Comparison of ENCODE assay signal across 36 mouse cellular contexts in genomic region chrX:101309299-101309698, GRCm38 (mm10). TPM values are rescaled to one million over a fixed set of nuclear protein-coding genes. Genes with fewer than 3 reads are reported as not detected.
DNase-seq lines count a peak whose midpoint lies in the region; ATAC-seq and TF ChIP-seq lines count a peak whose summit lies in the region.
"Had no signal": no experiment of that assay in that cellular context is flagged by ENCODE, and none has a peak within 500 bp of the region (broad histone marks: within the 10 kb centered on the region; RNA-seq: fewer than 3 reads in every experiment).

No protein-coding gene starts in this region.

- no peaks in the 10 kb centered on the region for H3K9me3 ChIP-seq in midbrain, embryonic 14.5 days (ENCODE audit: control insufficient read depth, low read length)
- H3K9me3 ChIP-seq: embryonic facial prominence, embryonic 12.5 days; embryonic facial prominence, embryonic 15.5 days; forebrain, embryonic 15.5 days; G1E; heart, embryonic 10.5 days; heart, embryonic 13.5 days had no signal

- 90% methylated on average over 5 of the region's 5 CpGs for WGBS in midbrain, embryonic 14.5 days

- H3K9ac ChIP-seq in midbrain, embryonic 14.5 days (replicated peaks; ENCODE audit: low read length): no peak overlapping the region
- H3K9ac ChIP-seq: embryonic facial prominence, embryonic 12.5 days; embryonic facial prominence, embryonic 15.5 days; forebrain, embryonic 15.5 days; heart, embryonic 13.5 days; hindbrain, embryonic 14.5 days had no signal

- H3K36me3 ChIP-seq in midbrain, embryonic 14.5 days (ENCODE audit: control insufficient read depth, insufficient read depth, low read length): peaks cover 49% of the 10 kb centered on the region
- H3K36me3 ChIP-seq: embryonic facial prominence, embryonic 12.5 days; embryonic facial prominence, embryonic 15.5 days; G1E; heart, embryonic 10.5 days; heart, embryonic 13.5 days had no signal

- ATAC-seq in midbrain, embryonic 14.5 days (ENCODE audit: low FRiP score, low TSS enrichment): no peak
- ATAC-seq: forebrain, embryonic 15.5 days; hindbrain, postnatal 0 days; inflammation-experienced regulatory T-cells, adult 6 months; Patski had no signal

- no peak for TF ChIP-seq CTCF in left cerebral cortex, adult 2 months (IDR thresholded peaks at IDR 0.05)

- no peak overlapping the region for H3K4me3 ChIP-seq in left cerebral cortex, adult 2 months
- H3K4me3 ChIP-seq in midbrain, embryonic 14.5 days (replicated peaks; ENCODE audit: low read depth, low read length): no peak overlapping the region
- H3K4me3 ChIP-seq: embryonic facial prominence, embryonic 12.5 days; embryonic facial prominence, embryonic 15.5 days; forebrain, embryonic 15.5 days; heart, adult 2 months; heart, embryonic 10.5 days; heart, embryonic 13.5 days had no signal

- H3K4me1 ChIP-seq in midbrain, embryonic 14.5 days (ENCODE audit: control insufficient read depth, insufficient read depth, low read length): no peaks in the 10 kb centered on the region
- H3K4me1 ChIP-seq: embryonic facial prominence, embryonic 12.5 days; embryonic facial prominence, embryonic 15.5 days; heart, embryonic 10.5 days; heart, embryonic 13.5 days had no signal

- H3K4me2 ChIP-seq in midbrain, embryonic 14.5 days (ENCODE audit: low read length): no peak overlapping the region
- H3K4me2 ChIP-seq: embryonic facial prominence, embryonic 12.5 days; embryonic facial prominence, embryonic 15.5 days; forebrain, embryonic 15.5 days; heart, embryonic 13.5 days; hindbrain, embryonic 14.5 days had no signal

- no peaks in the 10 kb centered on the region for H3K27me3 ChIP-seq in midbrain, embryonic 14.5 days (ENCODE audit: control insufficient read depth, insufficient read depth, low read length)
- H3K27me3 ChIP-seq: CH12.LX; forebrain, embryonic 15.5 days had no signal

- intact Hi-C loops in left cerebral cortex, postnatal 36 days (cut with DNase I): no loop called here
- intact Hi-C loops in left cerebral cortex, adult 2 months (cut with DNase I): no loop called here

- H3K27ac ChIP-seq in left cerebral cortex, adult 2 months: no peak overlapping the region
- H3K27ac ChIP-seq in midbrain, embryonic 14.5 days (replicated peaks; ENCODE audit: low read depth, low read length): no peak overlapping the region
- H3K27ac ChIP-seq: embryonic facial prominence, embryonic 12.5 days; embryonic facial prominence, embryonic 15.5 days; forebrain, embryonic 15.5 days; heart, adult 2 months; heart, embryonic 10.5 days; heart, embryonic 13.5 days; hindbrain, embryonic 14.5 days; hindbrain, postnatal 0 days had no signal

- DNase-seq in frontal cortex, adult 2 months (ENCODE audit: extremely low spot score in 1 of 2, low spot score in 1 of 2): peak; percentile 41 to 56
- DNase-seq in frontal cortex, postnatal 14 days (ENCODE audit: low spot score in 2 of 2): no peak
- DNase-seq in left cerebral cortex, postnatal 36 days (ENCODE audit: low spot score in 2 of 2): peak; percentile 39 to 53
- DNase-seq in left cerebral cortex, adult 2 months (ENCODE audit: extremely low spot score in 1 of 2, low spot score in 2 of 2): no peak
- DNase-seq in brain, adult 2 months (ENCODE audit: low read depth, low spot score): peak; percentile 55
- DNase-seq in midbrain, embryonic 14.5 days: no peak
- DNase-seq: adrenal gland, postnatal 10 days; adrenal gland, postnatal 36 days; B cell, adult 2 months; cerebellum, adult 11 months; cerebellum, adult 2 months; cerebellum, adult 9-11 months; cerebellum, postnatal 25 days; gastrocnemius, postnatal 10 days; gastrocnemius, postnatal 36 days; heart, adult 2 months; heart, postnatal 14 days; heart, postnatal 4 days had no signal

RNA-seq across cellular contexts. Expression of gene Nlgn3, which starts 10.3 kb away (rescaled TPM):
- polyA plus RNA-seq in frontal cortex, adult 2 months (2012; rRNA removed): 51.7 and 58.2 TPM in 2 replicates
- 100 to 1,000 TPM; 161 to 163 TPM for total RNA-seq in left cerebral cortex, postnatal 36 days (2021)
- total RNA-seq in left cerebral cortex, adult 2 months (2021): 100 to 1,000 TPM; 159 to 160 TPM
- polyA plus RNA-seq in midbrain, embryonic 14.5 days (2014; fragmentation: Nextera tagmentation; extraction: Ambion mirVana): 98.6 and 99.2 TPM in 2 replicates
- total RNA-seq: common myeloid progenitor, adult 5-6 weeks; granulocyte monocyte progenitor cell, adult 5-6 weeks had no signal

RNA-seq across cellular contexts. Expression of gene Med12, which starts 35.5 kb away (rescaled TPM):
- polyA plus RNA-seq in frontal cortex, adult 2 months (2012; rRNA removed): 38.8 and 48.1 TPM in 2 replicates
- total RNA-seq in left cerebral cortex, postnatal 36 days (2021): 10 to 100 TPM; 18.4 to 26.4 TPM
- total RNA-seq in left cerebral cortex, adult 2 months (2021): 10 to 100 TPM; 21.8 to 25.8 TPM
- 30.6 and 33.0 TPM in 2 replicates for polyA plus RNA-seq in midbrain, embryonic 14.5 days (2014; fragmentation: Nextera tagmentation; extraction: Ambion mirVana)

RNA-seq across cellular contexts. Expression of gene Gm20489, which starts 40.5 kb away (rescaled TPM):
- polyA plus RNA-seq in frontal cortex, adult 2 months (2012; rRNA removed): not detected in 2 replicates
- total RNA-seq in left cerebral cortex, postnatal 36 days (2021): not detected
- total RNA-seq in left cerebral cortex, adult 2 months (2021): not detected
- not detected in 2 replicates for polyA plus RNA-seq in midbrain, embryonic 14.5 days (2014; fragmentation: Nextera tagmentation; extraction: Ambion mirVana)
- total RNA-seq: adrenal gland, adult 18-20 months; adrenal gland, postnatal 10 days; adrenal gland, postnatal 36 days; CH12.LX; common myeloid progenitor, adult 5-6 weeks; G1E; gastrocnemius, adult 18-20 months; gastrocnemius, postnatal 10 days; gastrocnemius, postnatal 36 days; granulocyte monocyte progenitor cell, adult 5-6 weeks; heart, postnatal 14 days; heart, postnatal 4 days; hindbrain, postnatal 0 days had no signal
- polyA plus RNA-seq: cerebellum, adult 2 months; embryonic facial prominence, embryonic 12.5 days; embryonic facial prominence, embryonic 15.5 days; forebrain, embryonic 11.5 days; forebrain, embryonic 15.5 days; G1E; heart, adult 2 months; heart, embryonic 10.5 days; heart, embryonic 13.5 days; heart, embryonic 16.5 days; hindbrain, embryonic 11.5 days; hindbrain, embryonic 14.5 days; hindbrain, postnatal 0 days; Patski had no signal

RNA-seq across cellular contexts. Expression of gene Il2rg, which starts 41.2 kb away (rescaled TPM):
- 3.8 and 4.3 TPM in 2 replicates for polyA plus RNA-seq in frontal cortex, adult 2 months (2012; rRNA removed)
- 1 to 10 TPM in 1 of 2 experiments, under 1 TPM in 1; 0.99 to 2.4 TPM for total RNA-seq in left cerebral cortex, postnatal 36 days (2021)
- 1 to 10 TPM; 1.4 to 2.0 TPM for total RNA-seq in left cerebral cortex, adult 2 months (2021)
- 4.2 and 7.9 TPM in 2 replicates for polyA plus RNA-seq in midbrain, embryonic 14.5 days (2014; fragmentation: Nextera tagmentation; extraction: Ambion mirVana)

RNA-seq across cellular contexts. Expression of gene Gm614, which starts 45.5 kb away (rescaled TPM):
- not detected in 2 replicates for polyA plus RNA-seq in frontal cortex, adult 2 months (2012; rRNA removed)
- total RNA-seq in left cerebral cortex, postnatal 36 days (2021): not detected
- total RNA-seq in left cerebral cortex, adult 2 months (2021): not detected
- polyA plus RNA-seq in midbrain, embryonic 14.5 days (2014; fragmentation: Nextera tagmentation; extraction: Ambion mirVana): not detected in 2 replicates
- total RNA-seq: adrenal gland, postnatal 36 days; G1E; gastrocnemius, adult 18-20 months; gastrocnemius, postnatal 36 days; granulocyte monocyte progenitor cell, adult 5-6 weeks; heart, adult 2 months; hindbrain, postnatal 0 days had no signal
- polyA plus RNA-seq: cerebellum, adult 2 months; embryonic facial prominence, embryonic 12.5 days; embryonic facial prominence, embryonic 15.5 days; forebrain, embryonic 11.5 days; forebrain, embryonic 15.5 days; G1E; heart, adult 2 months; heart, embryonic 10.5 days; heart, embryonic 13.5 days; hindbrain, embryonic 11.5 days; hindbrain, embryonic 14.5 days; hindbrain, postnatal 0 days; Patski had no signal

Comparison
In these comparisons a context has a peak if more than half of its experiments do, and no peak if none do; other contexts are left out.
1. DNase-seq: peak in frontal cortex, adult 2 months (2 of 2), left cerebral cortex, postnatal 36 days (2 of 2) and brain, adult 2 months (single experiment); none in frontal cortex, postnatal 14 days (0 of 2), left cerebral cortex, adult 2 months (0 of 2) and midbrain, embryonic 14.5 days (single experiment).